Mouse (Mus musculus): Measurements from ENCODE around the gene Card14. TPM values are rescaled to one million over a fixed set of nuclear protein-coding genes. Genes with fewer than 3 reads are reported as not detected.

The Card14 gene
- polyA plus RNA-seq, 1 experiment from 2014 or later, result 1.9 TPM

GRCm38 (mm10) chr11:119299391-119300245, 8.0 kb upstream of the Card14 start, which contains the start of gene Eif4a3:
Gene Eif4a3 (minus strand): TSS chr11:119300089.
- peak within 1 kb of the TSS; percentile 95 for H3K9ac ChIP-seq (ENCODE audit: low read length)
- H3K36me3 ChIP-seq (ENCODE audit: control insufficient read depth, insufficient read depth, low read length), result peaks cover 30% of the 10 kb centered on the region
- TF ChIP-seq CTCF (IDR thresholded peaks at IDR 0.05; ENCODE audit: low read depth) (no peak), EP300 (optimal IDR thresholded peaks at IDR 0.05) (peak; percentile 100)
- H3K9me3 ChIP-seq (ENCODE audit: control insufficient read depth, low read length), result no peaks in the 10 kb centered on the region
- H3K27ac ChIP-seq (replicated peaks), result peak within 1 kb of the TSS; percentile 91
- under 1% methylated on average over 87 of the region's 89 CpGs for WGBS
- peak within 1 kb of the TSS; percentile 94 for H3K4me3 ChIP-seq (ENCODE audit: low read depth, low read length)
- DNase-seq (ENCODE audit: low spot score), result peak; percentile 97
- H3K27me3 ChIP-seq (ENCODE audit: control insufficient read depth, insufficient read depth, low read length), result no peaks in the 10 kb centered on the region
- peak; percentile 96 for ATAC-seq (ENCODE audit: low FRiP score, low TSS enrichment)
- H3K4me2 ChIP-seq (replicated peaks; ENCODE audit: low read depth), result peak within 1 kb of the TSS; percentile 88
- H3K4me1 ChIP-seq (replicated peaks; ENCODE audit: control insufficient read depth, insufficient read depth), result peaks cover 4% of the 10 kb centered on the region

- Histone ChIP-seq H3K4me3 (ENCODE audit: low read depth, low read length) (peak overlapping the region; percentile 94), H3K36me3 (ENCODE audit: control insufficient read depth, insufficient read depth, low read length) (peaks cover 23% of the 10 kb centered on the region), H3K9me3 (ENCODE audit: control insufficient read depth, low read length) (no peaks in the 10 kb centered on the region), H3K4me2 (replicated peaks; ENCODE audit: low read depth) (peak overlapping the region; percentile 71), H3K27ac (replicated peaks) (peak overlapping the region; percentile 91), H3K9ac (ENCODE audit: low read length) (peak overlapping the region; percentile 72), H3K4me1 (replicated peaks; ENCODE audit: control insufficient read depth, insufficient read depth) (peaks cover 4% of the 10 kb centered on the region), H3K27me3 (ENCODE audit: control insufficient read depth, insufficient read depth, low read length) (no peaks in the 10 kb centered on the region)
- DNase-seq (ENCODE audit: low spot score) (no peak), ATAC-seq (ENCODE audit: low FRiP score, low TSS enrichment) (0 out of 2 replicates have a peak, but pooled peaks have one; percentile 27)
- no peak for TF ChIP-seq EP300 (optimal IDR thresholded peaks at IDR 0.05)
- TF ChIP-seq CTCF (IDR thresholded peaks at IDR 0.05; ENCODE audit: low read depth), result peak; percentile 49; the same call in 1 of the 2 replicates
- WGBS, result 2% methylated on average over 31 of the region's 31 CpGs
Measured at GRCm38 (mm10) chr11:119300246-119300935, 7.2 kb upstream of the Card14 start.

- no peak overlapping the region for H3K4me2 ChIP-seq (replicated peaks; ENCODE audit: low read depth)
- H3K4me1 ChIP-seq (replicated peaks; ENCODE audit: control insufficient read depth, insufficient read depth), result peaks cover 4% of the 10 kb centered on the region
- H3K9me3 ChIP-seq (ENCODE audit: control insufficient read depth, low read length), result no peaks in the 10 kb centered on the region
- H3K27me3 ChIP-seq (ENCODE audit: control insufficient read depth, insufficient read depth, low read length), result no peaks in the 10 kb centered on the region
- no peak for DNase-seq (ENCODE audit: low spot score)
- no peak overlapping the region for H3K9ac ChIP-seq (ENCODE audit: low read length)
- H3K27ac ChIP-seq (replicated peaks), result no peak overlapping the region; the same call in 1 of the 2 replicates
- ATAC-seq (ENCODE audit: low FRiP score, low TSS enrichment), result no peak
- H3K4me3 ChIP-seq (ENCODE audit: low read depth, low read length), result no peak overlapping the region
- 23% methylated on average over 2 of the region's 2 CpGs for WGBS
- TF ChIP-seq EP300 (optimal IDR thresholded peaks at IDR 0.05) (no peak), CTCF (IDR thresholded peaks at IDR 0.05; ENCODE audit: low read depth) (no peak)
- H3K36me3 ChIP-seq (ENCODE audit: control insufficient read depth, insufficient read depth, low read length), result peaks cover 17% of the 10 kb centered on the region
Measured at GRCm38 (mm10) chr11:119300986-119301385, 6.6 kb upstream of the Card14 start.

- H3K9ac ChIP-seq (ENCODE audit: low read length), result no peak overlapping the region
- H3K9me3 ChIP-seq (ENCODE audit: control insufficient read depth, low read length), result no peaks in the 10 kb centered on the region
- 43% methylated on average over 16 of the region's 16 CpGs for WGBS
- no peaks in the 10 kb centered on the region for H3K4me1 ChIP-seq (replicated peaks; ENCODE audit: control insufficient read depth, insufficient read depth)
- H3K27ac ChIP-seq (replicated peaks), result no peak overlapping the region
- DNase-seq (ENCODE audit: low spot score) (peak; percentile 59), ATAC-seq (ENCODE audit: low FRiP score, low TSS enrichment) (0 out of 2 replicates have a peak, but pooled peaks have one; percentile 41)
- H3K36me3 ChIP-seq (ENCODE audit: control insufficient read depth, insufficient read depth, low read length), result no peaks in the 10 kb centered on the region
- H3K4me2 ChIP-seq (replicated peaks; ENCODE audit: low read depth), result no peak overlapping the region
- H3K4me3 ChIP-seq (ENCODE audit: low read depth, low read length), result no peak overlapping the region
- H3K27me3 ChIP-seq (ENCODE audit: control insufficient read depth, insufficient read depth, low read length), result no peaks in the 10 kb centered on the region
- TF ChIP-seq EP300 (optimal IDR thresholded peaks at IDR 0.05), result no peak
- TF ChIP-seq CTCF (IDR thresholded peaks at IDR 0.05; ENCODE audit: low read depth), result peak; percentile 90
Measured at GRCm38 (mm10) chr11:119304904-119305712, 2.5 kb upstream of the Card14 start.

GRCm38 (mm10) chr11:119306762-119307657, 558 bp upstream of the Card14 start:
- TF ChIP-seq EP300 (optimal IDR thresholded peaks at IDR 0.05) (no peak), CTCF (IDR thresholded peaks at IDR 0.05; ENCODE audit: low read depth) (peak; percentile 10; the same call in 1 of the 2 replicates)
- Histone ChIP-seq H3K27me3 (ENCODE audit: control insufficient read depth, insufficient read depth, low read length) (no peaks in the 10 kb centered on the region), H3K27ac (replicated peaks) (0 out of 2 replicates have a peak overlapping the region, but pooled peaks have one; percentile 14), H3K9me3 (ENCODE audit: control insufficient read depth, low read length) (no peaks in the 10 kb centered on the region), H3K4me1 (replicated peaks; ENCODE audit: control insufficient read depth, insufficient read depth) (no peaks in the 10 kb centered on the region), H3K9ac (ENCODE audit: low read length) (no peak overlapping the region), H3K4me3 (ENCODE audit: low read depth, low read length) (no peak overlapping the region), H3K36me3 (ENCODE audit: control insufficient read depth, insufficient read depth, low read length) (no peaks in the 10 kb centered on the region), H3K4me2 (replicated peaks; ENCODE audit: low read depth) (no peak overlapping the region)
- ATAC-seq (ENCODE audit: low FRiP score, low TSS enrichment), result no peak
- DNase-seq (ENCODE audit: low spot score), result no peak
- WGBS, result 47% methylated on average over 13 of the region's 13 CpGs
